Mouse (Mus musculus) cerebellum, postnatal 4 days (tissue): ENCODE data around the gene Tcf7l1.

Experiments used
- DNase-seq, 2 experiments: peaks; one replicate each; pipeline ENCODE4 v3.0.0; 2022; ENCODE audit warnings: low spot score in 2 of 2, mixed read lengths in 1 of 2

Gene Tcf7l1

DNA sequence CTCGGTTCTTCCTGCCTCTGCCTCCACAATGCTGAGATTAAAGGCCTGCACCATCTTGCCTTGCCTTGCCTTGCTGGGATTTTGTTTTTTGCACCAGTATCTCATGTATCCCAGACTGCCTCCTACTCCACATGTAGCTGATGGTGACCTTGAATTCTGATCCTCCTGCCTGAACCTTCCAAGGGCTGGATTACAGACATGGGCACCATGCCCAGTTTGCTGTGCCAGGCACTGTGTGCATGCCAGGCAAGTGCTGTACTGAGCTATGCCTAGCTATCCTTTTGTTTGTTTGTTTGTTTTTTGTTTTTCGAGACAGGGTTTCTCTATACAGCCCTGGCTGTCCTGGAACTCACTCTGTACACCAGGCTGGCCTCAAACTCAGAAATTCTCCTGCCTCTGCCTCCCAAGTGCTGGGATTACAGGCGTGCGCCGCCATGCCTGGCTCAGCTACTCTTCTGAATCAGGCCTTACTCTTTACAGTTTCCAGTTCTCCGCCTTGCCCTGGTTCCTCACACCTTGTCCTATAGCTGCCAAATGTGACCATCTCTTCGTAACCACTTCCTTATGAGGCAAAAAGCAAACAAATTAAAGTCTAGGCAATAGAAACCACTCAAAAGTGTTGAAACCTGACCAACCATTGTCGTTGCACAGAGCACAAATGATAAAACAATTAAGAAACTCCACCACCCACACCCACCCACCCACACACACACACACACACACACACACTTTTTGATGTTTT is 165.2 kb downstream of the Tcf7l1 start:
- no peak for DNase-seq

DNA sequence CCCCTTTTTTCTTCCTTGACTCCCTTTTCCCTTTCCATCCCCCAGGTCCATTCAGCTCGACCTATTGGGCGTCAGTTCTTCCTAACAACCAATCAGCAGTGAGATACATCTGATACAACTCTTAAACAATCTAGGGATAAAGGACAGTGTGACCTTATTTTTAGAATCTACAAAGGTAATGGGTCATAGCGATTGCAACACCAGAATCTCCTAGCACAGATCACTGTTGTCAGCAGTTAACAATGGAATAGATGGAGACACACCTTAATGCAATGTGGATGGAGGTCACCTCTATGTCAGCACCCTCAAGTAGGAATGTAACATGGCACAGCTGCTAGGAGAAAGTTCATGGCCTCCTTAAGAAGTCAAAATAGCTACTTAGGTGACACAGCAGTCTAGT is 166.1 kb downstream of the Tcf7l1 start:
- no peak for DNase-seq

DNA sequence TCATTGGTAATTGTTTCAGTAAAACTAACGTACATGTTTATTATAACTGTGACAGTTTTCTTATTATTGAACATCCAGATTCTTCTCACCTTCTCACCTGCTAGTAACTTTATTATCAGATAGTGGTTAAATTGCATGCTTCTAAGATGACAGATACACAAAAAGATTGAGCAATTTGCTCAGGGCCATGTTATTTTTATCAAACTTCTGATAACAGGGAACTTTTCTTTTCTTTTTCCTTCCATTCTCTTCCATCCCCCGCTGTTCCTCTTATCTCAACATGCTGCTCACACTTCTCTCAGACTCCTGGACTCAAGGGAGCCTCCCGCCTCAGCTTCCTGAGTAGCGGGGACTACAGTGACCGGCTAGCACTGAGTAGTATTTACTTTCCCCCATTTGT is 168.1 kb downstream of the Tcf7l1 start:
- DNase-seq, result no peak

- no peak for DNase-seq
These were observed 169.1 kb downstream of the Tcf7l1 start for GRCm38 (mm10) chr6:72619734-72620532.

DNA sequence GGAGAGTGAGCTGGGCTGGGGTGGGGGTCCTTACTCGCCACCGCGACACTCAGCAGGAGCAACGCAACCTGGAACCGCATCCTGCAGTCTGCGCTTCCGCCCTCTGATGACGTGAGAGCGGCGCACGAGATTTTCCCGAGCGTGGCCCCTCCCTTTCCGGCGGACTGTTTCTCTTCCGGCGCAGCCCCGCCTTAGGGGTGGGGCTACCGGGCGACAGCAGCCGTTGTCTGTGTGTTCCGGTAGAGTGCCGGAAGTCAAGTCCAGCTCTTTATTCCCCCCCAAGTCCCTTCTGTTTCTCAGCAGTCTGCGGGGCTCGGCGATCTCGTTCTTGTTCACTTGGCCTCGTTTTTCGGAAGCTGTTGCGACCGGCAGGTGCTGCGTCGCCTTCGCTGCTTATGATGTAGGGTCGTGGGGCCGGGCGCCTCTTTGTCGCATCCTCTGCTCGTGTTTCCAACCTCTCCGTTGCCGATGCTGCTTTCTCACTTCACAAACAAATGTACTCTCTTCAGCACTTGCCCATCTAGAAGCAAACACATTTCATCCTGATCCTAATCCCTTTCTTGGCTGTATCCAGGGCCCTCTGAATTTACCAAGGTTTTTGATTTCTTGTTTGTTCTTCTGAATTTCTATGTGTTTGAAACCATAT is 172.3 kb downstream of the Tcf7l1 start, which contains the start of gene Tgoln1:
Gene Tgoln1 (minus strand): TSS at position 358 of the 646 bp plus-strand sequence.
- DNase-seq, result peak; percentile 77 to 90

DNA sequence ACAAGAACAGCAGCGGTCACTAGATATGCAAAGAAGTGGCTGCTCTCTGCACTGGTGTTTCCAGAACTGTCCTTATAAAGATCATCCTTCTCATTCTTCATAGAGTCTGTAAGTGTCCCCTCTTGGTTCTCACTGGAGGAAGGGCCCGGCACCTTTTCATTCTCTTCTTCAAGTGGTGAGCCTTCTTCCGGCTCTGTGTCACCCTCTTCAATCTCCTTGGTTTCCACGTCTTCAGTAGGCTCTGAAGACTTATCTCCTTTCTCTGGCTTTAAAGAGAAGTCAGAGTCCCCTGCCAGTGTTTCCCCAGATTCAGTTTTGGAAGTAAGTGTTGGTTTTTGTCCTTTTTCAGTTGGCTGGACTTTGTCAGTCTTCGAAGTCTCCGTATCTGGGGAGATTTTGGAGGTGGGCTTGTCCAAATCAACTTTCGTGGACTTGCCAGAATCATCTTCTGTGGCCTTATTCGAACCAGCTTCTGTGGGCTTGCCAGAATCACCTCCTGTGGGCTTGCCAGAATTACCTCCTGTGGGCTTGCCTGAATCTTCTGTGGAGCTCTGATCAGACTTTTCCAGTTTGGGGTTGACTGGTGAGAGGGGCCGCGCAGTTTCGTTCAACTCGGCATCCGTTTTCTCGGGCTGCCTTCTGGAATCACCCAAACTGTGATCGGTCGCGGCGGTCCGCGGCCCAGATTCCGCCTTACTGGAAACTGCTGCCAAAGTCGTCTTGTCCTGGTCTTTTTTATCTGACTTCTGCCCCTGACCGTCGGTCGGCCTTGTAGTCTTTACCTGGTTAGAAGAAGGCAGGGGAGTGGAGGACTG is 173.3 kb downstream of the Tcf7l1 start:
- DNase-seq, result peak in 1 of 2 experiments; percentile 12

DNA sequence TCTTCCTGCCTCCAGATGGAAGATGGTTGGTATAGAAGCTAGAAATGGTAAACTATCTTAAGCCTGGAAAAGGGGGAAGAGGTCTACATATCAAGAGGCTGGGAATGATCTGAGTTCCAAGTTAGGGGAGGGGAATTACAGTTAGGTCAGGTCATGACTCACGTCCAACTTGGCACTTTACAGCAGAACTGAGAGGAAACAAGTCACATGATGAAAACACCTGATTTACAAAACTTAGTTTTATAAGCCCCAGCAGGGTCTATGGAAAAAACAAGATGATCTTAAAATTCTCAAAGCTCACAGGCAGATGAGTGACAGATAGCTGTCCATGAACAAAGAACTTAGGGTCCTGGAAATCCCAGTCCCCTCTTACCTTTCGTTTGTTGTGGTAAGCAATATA is 173.9 kb downstream of the Tcf7l1 start:
- DNase-seq, result no peak

DNA sequence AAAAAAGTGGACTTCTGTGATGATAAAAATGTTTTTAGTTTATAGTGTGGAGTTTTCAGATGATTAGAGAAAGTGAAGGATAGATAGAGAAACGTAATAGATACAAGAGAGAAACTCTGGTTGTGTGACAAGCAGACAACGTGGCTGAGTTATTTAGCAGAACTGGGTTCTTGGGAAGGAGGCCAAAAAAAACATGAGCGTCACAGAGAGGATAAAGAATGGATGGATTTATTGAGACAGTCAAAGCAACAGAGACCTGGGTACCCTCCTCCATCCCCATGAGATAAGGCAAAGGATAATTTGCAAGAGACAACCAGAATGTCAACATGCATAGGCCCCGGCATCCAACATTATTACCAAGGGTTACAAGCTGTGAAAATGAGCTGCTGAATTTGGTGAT is 178.8 kb downstream of the Tcf7l1 start:
- no peak for DNase-seq

- no peak for DNase-seq
These were observed 180.3 kb downstream of the Tcf7l1 start for GRCm38 (mm10) chr6:72608662-72609184.

DNA sequence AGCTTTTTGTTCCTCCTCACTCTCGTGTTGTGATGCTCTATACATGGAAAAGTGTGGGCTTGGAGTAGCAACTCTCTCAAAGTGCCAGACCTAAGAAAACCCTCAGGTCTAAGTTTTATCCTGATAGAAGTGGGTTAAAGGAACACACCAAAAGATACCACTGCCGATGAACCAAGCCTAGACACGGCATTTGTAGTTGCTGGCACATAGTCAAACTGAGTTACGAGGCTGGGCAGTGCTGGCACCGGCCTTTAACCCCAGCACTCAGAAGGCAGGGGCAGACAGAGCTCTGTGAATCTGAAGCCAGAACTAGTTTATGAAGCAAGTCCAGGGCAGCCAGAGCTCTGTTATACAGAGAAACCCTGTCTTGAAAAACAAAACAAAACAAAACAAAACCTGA is 181.4 kb downstream of the Tcf7l1 start:
- DNase-seq, result no peak

- no peak for DNase-seq
These were observed 182.0 kb downstream of the Tcf7l1 start for GRCm38 (mm10) chr6:72607060-72607459.

DNA sequence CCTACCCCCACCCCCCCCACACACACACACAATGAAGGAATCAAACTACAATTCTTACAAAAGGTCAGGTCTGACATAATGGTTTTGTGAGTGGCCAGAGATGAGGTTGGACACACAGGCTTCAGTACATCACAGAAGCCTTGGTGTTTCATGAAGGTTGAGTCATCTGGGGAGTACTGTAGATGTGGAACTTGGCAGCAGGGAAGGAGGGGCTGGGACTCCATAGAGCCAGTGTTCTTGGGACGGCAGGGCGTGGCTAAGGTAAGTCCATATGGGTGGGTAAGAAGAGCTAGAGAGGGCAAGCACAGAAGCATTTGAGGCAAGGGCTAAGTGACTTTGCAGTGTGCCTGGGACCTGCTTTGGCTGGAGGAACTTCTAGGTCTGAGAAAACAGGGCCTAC is 185.0 kb downstream of the Tcf7l1 start:
- no peak for DNase-seq

DNA sequence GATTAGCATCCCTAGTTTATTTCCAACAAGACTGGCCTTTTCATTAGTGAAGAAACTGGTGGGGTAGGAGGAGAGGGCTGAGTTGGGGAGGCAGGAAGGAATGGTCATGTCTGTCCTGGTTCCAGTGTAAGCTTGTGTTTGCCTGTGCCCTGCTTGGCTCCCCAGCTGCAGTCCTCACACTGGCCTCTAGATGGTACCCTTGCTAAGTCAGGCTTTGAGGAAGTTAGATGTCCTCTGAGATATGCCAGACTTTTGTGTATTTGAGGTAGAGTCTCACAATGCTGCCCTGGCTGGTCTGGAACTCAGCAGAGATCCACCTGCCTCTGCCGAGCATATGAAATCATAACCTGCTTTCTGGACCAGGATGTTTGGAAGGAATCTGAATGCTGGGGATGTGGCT is 187.3 kb downstream of the Tcf7l1 start:
- DNase-seq, result peak; percentile 52 to 85

GRCm38 (mm10) chr6:72600771-72601170 is 188.3 kb downstream of the Tcf7l1 start:
- no peak for DNase-seq

DNA sequence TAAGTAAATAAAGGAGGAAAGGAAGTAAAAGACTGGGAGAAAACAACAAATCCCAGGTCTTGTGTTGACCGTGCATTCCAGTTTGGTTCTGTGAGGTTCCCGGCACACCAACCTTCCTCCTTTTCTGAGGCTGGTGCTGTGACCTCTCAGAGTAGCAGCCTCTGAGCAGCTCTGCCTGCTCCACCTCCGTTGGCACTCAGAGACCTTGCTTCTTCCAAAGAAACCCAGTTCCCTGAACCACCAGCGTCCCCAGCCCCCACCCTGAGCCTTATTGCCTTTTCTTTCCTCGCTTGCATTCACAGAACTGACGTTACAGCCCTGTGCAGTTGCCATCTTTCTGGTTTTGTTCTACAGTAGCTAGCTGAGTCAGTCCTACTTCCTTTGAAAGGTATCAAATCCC is 188.8 kb downstream of the Tcf7l1 start:
- DNase-seq, result no peak

DNA sequence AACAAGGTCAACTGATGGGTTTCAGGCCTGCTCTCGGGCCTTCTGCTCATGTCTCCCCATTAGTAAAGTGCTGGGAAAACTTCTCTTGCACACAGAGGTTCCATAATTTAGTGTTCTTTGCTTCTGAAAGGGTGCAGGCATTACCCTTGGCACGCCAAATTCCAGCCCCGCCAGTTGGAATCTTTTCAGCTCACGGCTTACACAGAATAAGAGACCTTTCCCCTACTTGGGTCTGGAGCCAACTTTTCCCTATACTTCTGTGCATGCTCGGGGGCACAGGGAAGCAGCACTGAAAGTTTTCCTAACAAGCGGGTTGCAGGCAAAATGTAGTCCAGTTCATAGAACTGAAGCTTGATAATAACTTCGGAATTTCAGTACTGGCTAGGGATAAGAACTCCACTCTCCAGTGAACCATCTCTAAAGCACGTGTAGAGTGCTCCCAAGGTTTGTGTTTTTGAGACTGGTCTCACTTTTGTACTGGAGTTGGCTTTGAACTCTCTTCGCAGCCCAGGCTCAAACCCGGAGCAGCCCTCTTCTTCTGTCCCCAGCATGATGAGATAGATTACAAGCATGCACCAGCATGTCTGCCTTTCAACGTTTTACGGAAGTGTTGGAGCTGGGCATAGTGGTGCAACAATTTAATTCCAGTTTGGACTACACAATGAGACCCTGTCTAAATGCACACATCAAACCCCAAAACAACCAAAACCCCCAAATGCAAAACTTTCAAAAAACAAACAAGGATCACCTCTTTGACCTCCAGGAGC is 190.1 kb downstream of the Tcf7l1 start:
- DNase-seq, result peak in 1 of 2 experiments; percentile 37

- peak; percentile 63 to 80 for DNase-seq
These were observed 190.9 kb downstream of the Tcf7l1 start, which contains the start of the genes Elmod3 and Retsat for GRCm38 (mm10) chr6:72597956-72598753. Gene Elmod3, minus strand, starts transcription at chr6:72598413. Gene Retsat, plus strand, starts transcription at chr6:72598475.

DNA sequence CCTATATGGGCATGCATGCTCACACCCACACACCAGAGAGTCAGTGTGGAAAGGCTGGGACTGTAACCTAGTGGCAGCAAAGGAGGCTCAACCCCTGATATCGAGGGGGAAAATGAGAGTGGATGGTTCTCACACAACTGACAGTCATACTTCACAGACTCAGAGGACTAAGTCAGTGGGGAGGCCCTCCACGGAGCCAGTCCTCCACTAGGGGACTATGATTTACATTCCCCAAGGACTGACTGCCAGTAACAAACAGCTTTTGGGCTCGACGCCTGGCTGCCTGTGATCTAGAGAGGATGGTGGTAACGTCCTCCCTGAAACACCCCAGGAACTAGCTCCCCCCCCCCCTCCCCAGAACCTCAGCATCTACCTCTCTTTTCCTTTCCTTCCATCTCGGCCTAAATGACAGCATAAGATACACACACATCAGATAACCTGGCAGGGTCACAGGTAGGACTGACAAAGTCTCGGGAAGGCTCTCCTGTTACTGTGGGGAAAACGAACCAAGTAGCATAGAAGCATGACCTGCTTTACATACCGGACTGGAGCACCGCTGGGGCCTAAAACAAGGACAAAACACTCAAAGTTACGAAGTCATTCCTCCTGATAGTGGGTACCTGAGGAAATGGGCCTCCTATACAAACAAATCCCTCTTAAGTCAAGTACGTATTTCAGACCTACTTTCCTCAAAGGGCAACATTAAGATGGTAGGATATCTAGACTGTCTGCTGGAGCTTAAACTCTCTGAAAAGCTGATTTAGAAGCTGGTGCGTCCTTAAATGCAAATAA is 191.8 kb downstream of the Tcf7l1 start:
- DNase-seq, result no peak

DNA sequence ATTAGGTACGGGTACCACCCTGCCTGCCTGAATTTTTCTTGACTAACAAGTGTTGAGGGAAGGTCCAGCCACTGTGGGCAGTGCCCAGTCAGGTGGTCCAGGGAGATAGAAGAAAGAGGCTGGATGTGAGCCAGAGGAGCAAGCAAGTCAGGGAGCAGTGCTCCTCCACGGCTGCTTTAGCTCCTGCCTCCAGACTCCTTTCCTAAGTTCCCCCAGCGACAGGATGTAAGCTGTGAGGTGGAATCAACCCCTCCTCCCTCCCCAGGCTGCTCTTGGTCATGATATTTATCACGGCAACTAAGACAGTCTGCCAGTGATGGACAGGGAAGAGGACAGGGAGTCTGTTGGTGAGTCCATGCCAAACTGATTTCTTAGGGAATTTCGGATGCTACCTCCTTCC is 195.1 kb downstream of the Tcf7l1 start:
- no peak for DNase-seq
